Mouse (Mus musculus): ENCODE results near the gene Tmem238l.

The Tmem238l gene

GRCm38 (mm10) chr11:66956303-66956702 is at the start of gene Tmem238l:
Gene Tmem238l, plus strand, starts transcription at chr11:66956638.
- DNase-seq (ENCODE audit: low spot score), result no peak

DNA sequence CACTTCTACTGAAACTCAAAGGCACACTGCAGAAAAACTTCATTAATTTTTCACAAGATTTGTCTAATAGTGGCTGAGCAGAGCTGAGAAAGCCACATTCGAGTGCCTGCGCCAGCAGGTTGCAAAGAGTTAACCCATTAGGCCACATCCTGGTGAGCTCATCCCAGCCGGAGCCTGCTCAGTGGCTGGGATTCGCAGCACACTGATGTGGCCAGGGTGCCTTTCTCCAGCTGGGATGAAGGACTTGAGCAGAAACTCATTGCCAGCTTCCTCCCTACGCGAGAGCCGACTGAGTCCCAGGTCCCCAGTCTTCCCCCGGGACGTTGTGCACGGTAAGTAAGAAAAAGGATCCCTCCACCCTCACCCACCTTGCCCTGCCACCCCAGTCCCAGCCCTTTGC is 44.6 kb upstream of the Tmem238l start, which contains the start of gene Pirt:
Gene Pirt, plus strand, starts transcription at position 171 of the 400 bp plus-strand sequence.
- DNase-seq (ENCODE audit: low spot score), result no peak

DNA sequence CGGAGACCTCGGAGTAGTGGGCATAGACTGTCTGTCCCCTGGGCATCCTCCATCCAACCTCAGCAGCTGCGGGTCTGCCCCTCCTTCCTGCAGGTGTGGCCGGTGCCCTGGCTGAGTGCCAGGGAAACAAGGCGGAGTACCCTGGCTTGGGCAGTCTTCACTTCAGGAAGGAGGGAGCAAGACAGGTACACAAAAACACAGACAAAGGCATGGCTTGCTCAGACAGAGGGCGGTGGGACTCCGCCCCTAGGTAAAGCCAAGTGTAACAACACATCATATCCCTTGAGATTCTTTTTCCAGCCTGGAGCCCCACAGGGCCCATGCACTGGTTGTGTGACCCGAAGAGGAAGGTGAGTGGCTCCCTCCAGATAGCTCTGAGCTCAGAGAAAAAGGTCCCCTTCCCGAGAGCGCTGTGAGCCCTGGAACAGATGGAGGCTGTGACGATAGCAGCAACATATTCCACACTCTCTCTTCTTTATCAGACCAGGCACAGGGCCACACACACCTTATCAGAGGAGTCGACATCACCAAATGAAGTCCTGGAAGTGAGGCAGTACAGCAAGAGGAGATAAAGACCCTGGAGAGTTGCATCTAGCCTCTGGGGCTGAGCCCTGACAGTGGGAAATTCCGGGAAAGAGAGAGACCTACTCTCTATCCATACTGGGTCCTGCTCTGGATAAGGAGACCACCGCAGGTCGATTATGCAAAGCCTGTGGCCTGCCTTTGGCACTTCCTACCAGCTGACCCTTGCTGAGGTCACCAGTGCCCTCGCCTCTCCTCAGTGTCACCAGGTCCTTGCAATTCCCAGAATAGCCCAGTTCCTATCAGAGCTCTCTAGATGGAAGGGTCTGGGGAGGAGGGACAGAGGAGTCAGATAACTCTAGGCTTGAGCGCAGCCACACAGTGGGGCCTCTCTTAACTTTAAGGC is 43.6 kb upstream of the Tmem238l start:
- DNase-seq (ENCODE audit: low spot score), result no peak

DNA sequence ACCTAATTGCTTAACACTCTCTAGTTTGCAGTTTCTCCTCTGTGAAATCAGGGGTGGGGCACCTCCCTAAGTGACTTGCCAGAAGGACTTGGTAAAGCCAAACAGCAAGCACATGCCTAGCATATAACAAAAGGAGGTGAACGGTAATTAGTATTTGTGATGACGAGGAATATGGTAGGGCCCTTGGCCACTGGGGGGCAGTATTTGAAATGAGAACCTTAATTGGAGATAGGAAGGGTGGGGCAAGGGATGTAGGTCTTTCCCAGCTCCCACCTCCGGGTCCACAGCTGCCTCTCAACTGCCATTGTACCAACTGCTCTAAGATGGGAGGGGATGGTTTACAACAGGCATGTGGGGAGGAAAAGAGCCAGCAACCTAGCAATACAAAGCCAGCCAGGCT is 42.2 kb upstream of the Tmem238l start:
- DNase-seq (ENCODE audit: low spot score), result peak; percentile 56

DNA sequence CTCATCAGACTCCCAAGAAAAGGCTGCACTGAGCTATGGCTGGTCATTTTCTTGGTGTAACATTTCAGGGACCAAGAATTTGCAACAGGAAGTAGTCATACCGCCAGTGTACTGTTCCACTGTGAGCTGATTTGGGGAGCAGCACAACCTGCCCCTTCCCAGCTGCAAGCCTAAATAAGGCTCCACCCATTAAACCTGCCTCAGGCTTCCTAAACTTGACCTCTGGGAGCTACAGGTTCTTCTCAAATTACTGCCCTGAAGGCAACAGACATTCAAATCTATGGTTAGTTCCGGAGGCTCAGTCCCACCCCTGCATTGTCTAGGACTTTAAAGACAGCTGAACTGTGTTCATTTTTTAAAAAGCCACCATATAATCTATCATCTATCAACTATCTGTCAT is 36.4 kb upstream of the Tmem238l start:
- DNase-seq (ENCODE audit: low spot score), result no peak

GRCm38 (mm10) chr11:66924095-66924823 is 32.2 kb upstream of the Tmem238l start:
- DNase-seq (ENCODE audit: low spot score), result no peak

- no peak for DNase-seq (ENCODE audit: low spot score)
These were observed 28.1 kb upstream of the Tmem238l start for GRCm38 (mm10) chr11:66928311-66928710.

GRCm38 (mm10) chr11:66932827-66933599 is 23.4 kb upstream of the Tmem238l start:
- DNase-seq (ENCODE audit: low spot score), result no peak

- DNase-seq (ENCODE audit: low spot score), result no peak
These were observed 21.8 kb upstream of the Tmem238l start for GRCm38 (mm10) chr11:66934428-66935173.

- no peak for DNase-seq (ENCODE audit: low spot score)
These were observed 14.4 kb upstream of the Tmem238l start for GRCm38 (mm10) chr11:66942011-66942410.

- no peak for DNase-seq (ENCODE audit: low spot score)
These were observed 11.1 kb upstream of the Tmem238l start for GRCm38 (mm10) chr11:66945224-66945767.

GRCm38 (mm10) chr11:66946521-66946920 is 9.9 kb upstream of the Tmem238l start:
- DNase-seq (ENCODE audit: low spot score), result no peak

DNA sequence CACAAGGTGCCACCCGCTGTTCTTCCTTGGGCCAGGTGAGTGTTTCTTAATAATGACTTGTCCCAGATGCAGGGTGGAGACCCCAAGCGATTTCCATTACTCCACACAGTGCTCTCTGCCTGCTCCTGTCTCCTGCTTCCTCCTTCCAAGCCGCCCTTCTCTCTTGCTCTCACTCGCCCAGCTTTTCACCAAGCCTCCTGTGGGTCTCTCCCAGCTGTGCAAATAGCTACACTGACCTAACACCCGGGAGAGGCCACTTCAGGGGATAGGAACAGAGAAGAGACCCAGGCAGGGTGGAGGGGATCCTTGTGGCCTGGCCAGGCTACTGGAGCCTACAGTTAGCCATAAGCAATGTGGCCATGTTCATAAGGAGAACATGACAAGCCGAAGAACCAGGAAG is 9.5 kb upstream of the Tmem238l start:
- DNase-seq (ENCODE audit: low spot score), result no peak

DNA sequence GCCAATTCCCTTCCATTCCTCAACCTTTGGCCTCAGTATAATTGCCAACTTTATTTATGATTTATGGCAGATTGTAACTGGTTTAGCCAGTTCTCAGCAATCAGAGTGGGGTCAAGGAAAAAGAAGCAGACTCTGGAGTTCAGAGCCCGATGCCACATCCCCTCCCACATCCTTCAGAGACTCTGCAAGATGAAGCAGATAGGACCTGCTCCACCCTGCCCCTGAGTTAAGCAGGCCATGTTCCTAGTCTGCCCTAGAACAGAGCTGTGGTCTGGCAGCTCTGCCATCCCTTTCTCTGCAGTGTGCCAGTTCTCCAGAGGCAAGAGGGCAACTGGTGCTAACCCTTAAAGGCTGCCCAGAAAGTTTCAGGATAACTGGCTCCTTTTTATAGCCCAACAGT is 4.4 kb downstream of the Tmem238l start:
- DNase-seq (ENCODE audit: low spot score), result no peak

DNA sequence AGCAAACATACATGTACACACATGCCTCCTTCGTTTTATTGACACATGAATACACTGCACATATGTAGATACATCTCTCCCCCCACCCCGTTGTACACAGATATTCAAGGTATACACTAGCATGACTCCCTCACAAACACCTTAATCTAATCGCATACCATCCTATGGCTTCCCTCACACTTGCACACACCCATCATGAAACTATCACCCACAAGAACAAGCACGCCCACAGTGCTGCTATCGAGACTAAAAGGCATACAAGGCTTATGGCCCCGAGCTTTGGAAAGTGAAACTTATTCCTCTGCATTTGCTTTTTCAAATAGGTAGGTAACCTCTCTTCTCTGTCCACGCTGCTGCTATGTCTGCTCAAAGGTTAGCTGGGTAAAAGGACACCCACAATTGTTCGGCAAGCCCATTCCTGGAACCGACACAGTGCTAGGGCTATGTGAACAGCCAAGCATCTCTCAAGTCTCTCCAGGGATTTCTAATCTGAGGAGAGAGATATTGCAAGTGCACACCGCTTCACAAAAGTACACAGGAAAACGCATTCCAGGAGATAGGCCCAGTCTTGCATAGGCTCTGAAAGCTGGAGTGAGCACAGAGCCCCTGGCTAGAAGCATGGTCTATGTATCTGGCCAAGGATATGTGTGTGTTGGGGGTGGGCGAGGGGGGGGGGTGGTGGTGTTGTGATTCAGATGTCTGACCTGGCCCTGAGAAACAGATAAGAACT is 5.2 kb downstream of the Tmem238l start:
- DNase-seq (ENCODE audit: low spot score), result no peak

DNA sequence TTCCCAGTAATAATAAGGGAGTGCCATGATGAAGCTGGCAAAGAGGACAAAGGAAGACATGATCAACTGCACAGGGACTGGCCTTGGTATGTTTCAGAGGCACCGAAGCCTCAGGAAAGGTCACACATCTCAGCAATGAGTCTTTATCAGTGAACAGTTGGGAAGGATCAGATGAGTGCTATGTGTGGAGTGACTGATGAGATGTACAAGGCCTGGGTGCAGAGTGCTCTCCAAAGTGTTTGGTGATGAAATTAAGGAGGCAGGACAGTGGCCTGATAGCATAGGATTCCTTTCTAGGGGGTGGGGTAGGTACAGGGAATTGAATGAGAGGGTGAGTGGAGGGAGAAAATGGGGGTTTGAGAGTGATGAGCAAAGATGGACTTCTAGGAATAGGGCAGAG is 7.0 kb downstream of the Tmem238l start:
- DNase-seq (ENCODE audit: low spot score), result no peak

DNA sequence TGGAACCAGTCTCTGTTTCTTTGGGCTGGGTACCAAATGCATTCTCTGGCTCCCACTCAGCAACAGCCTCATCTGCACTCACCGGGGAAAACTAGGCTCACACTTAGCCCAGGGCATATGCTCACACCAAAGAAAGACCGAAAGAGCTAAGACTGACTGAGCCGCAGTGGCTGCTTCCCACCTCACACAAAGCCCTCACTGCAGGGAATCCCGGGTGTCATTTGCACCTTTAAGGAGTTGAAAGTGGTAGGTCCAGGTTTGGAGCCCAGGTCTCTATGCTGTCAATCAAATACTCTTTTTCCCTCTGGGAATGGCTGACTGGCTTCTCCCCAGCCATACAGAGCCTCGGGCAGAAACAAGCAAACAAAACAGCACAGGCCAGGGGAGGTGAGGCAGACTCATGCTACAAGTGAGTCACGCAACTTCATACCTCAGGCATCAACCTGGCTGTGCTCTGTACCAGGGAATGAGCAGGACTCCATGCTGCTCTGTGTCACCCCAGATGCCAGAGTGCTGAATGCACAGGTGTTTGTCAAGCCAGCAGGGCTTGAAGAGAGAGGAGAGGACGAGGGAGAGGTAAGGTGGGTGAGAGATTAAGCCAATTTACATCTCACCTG is 10.2 kb downstream of the Tmem238l start:
- no peak for DNase-seq (ENCODE audit: low spot score)

- no peak for DNase-seq (ENCODE audit: low spot score)
These were observed 12.1 kb downstream of the Tmem238l start for GRCm38 (mm10) chr11:66968575-66968974.

DNA sequence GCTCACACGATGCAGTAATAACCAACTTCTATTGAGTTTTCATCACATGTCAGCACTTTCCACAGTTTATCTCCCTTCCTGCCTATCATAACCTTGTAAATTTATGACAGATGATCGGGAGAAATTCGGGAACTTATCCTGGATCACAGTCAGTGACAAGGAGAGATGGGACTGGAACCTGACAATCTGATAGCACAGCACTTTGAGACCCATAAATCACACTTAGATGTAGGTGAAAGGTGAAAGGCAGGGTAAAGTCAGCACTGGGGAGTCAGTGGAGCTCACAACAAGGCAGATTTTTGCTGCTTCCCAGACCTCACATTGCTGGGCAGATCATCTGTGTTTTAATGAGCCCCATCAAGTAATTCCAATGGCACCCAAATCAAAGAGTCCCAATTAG is 17.1 kb downstream of the Tmem238l start:
- no peak for DNase-seq (ENCODE audit: low spot score)
